ENCODE assay signal across 9 mouse cellular contexts in genomic region chr16:87405001-87405400, GRCm38 (mm10). TPM values are rescaled to one million over a fixed set of nuclear protein-coding genes. Genes with fewer than 3 reads are reported as not detected.
DNase-seq lines count a peak whose midpoint lies in the region; ATAC-seq and TF ChIP-seq lines count a peak whose summit lies in the region.
"Had no signal": no experiment of that assay in that cellular context is flagged by ENCODE, and none has a peak within 500 bp of the region (broad histone marks: within the 10 kb centered on the region; RNA-seq: fewer than 3 reads in every experiment).

No protein-coding gene starts in this region.

- H3K9ac ChIP-seq in intestine, embryonic 15.5 days = no peak overlapping the region
- H3K9ac ChIP-seq in forebrain, embryonic 15.5 days (replicated peaks) = no peak overlapping the region
- H3K9ac ChIP-seq: neural tube, embryonic 13.5 days had no signal

- peak; percentile 45 for ATAC-seq in G1E (ENCODE audit: extremely low read depth, insufficient number of reproducible peaks, low FRiP score, poor library complexity, severe bottlenecking)
- peak; percentile 68; the same call in 1 of the 2 replicates for ATAC-seq in intestine, embryonic 15.5 days
- ATAC-seq in megakaryocyte progenitor cell, adult 5-6 weeks (replicated peaks; ENCODE audit: poor library complexity) = peak; percentile 99
- no peak for ATAC-seq in forebrain, embryonic 15.5 days (replicated peaks)

- TF ChIP-seq CTCF in G1E (IDR thresholded peaks at IDR 0.05; ENCODE audit: low read depth, low read length) = no peak

- no peak overlapping the region for H3K4me2 ChIP-seq in intestine, embryonic 15.5 days (replicated peaks)
- no peak overlapping the region for H3K4me2 ChIP-seq in forebrain, embryonic 15.5 days (replicated peaks)
- H3K4me2 ChIP-seq: neural tube, embryonic 13.5 days had no signal

- H3K27me3 ChIP-seq in heart, embryonic 10.5 days (ENCODE audit: insufficient read depth, poor library complexity, severe bottlenecking) = no peaks in the 10 kb centered on the region
- no peaks in the 10 kb centered on the region for H3K27me3 ChIP-seq in G1E (ENCODE audit: insufficient read depth, low read length)
- H3K27me3 ChIP-seq in intestine, embryonic 15.5 days (replicated peaks) = no peaks in the 10 kb centered on the region
- no peaks in the 10 kb centered on the region for H3K27me3 ChIP-seq in forebrain, embryonic 15.5 days
- H3K27me3 ChIP-seq: neural tube, embryonic 13.5 days had no signal

- no peak overlapping the region for H3K27ac ChIP-seq in heart, embryonic 10.5 days
- H3K27ac ChIP-seq in intestine, embryonic 15.5 days = no peak overlapping the region
- H3K27ac ChIP-seq in forebrain, embryonic 15.5 days (replicated peaks) = no peak overlapping the region
- H3K27ac ChIP-seq: neural tube, embryonic 13.5 days had no signal

- no peaks in the 10 kb centered on the region for H3K9me3 ChIP-seq in heart, embryonic 10.5 days
- H3K9me3 ChIP-seq in G1E (replicated peaks) = no peaks in the 10 kb centered on the region
- no peaks in the 10 kb centered on the region for H3K9me3 ChIP-seq in intestine, embryonic 15.5 days
- H3K9me3 ChIP-seq in forebrain, embryonic 15.5 days = no peaks in the 10 kb centered on the region
- H3K9me3 ChIP-seq: neural tube, embryonic 13.5 days had no signal

- peaks cover 91% of the 10 kb centered on the region for H3K36me3 ChIP-seq in heart, embryonic 10.5 days
- peaks cover 93% of the 10 kb centered on the region for H3K36me3 ChIP-seq in G1E (replicated peaks)
- H3K36me3 ChIP-seq in intestine, embryonic 15.5 days = peaks cover 20% of the 10 kb centered on the region
- H3K36me3 ChIP-seq in forebrain, embryonic 15.5 days = peaks cover 80% of the 10 kb centered on the region

- peak; percentile 82 for DNase-seq in heart, adult 11 months
- DNase-seq in heart, embryonic 10.5 days (ENCODE audit: low spot score) = no peak
- no peak for DNase-seq in G1E (ENCODE audit: low spot score)
- DNase-seq in right cerebral cortex, postnatal 4 days = no peak
- DNase-seq in layer of hippocampus, postnatal 10 days (ENCODE audit: low spot score in 2 of 2) = no peak

- WGBS in heart, embryonic 10.5 days = 82% methylated on average over 3 of the region's 3 CpGs
- WGBS in intestine, embryonic 15.5 days = 85% methylated on average over 3 of the region's 3 CpGs
- WGBS in forebrain, embryonic 15.5 days = 87% methylated on average over 3 of the region's 3 CpGs

- H3K4me3 ChIP-seq in heart, embryonic 10.5 days = no peak overlapping the region
- H3K4me3 ChIP-seq in G1E (ENCODE audit: low read depth, low read length) = no peak overlapping the region
- no peak overlapping the region for H3K4me3 ChIP-seq in intestine, embryonic 15.5 days (replicated peaks)
- H3K4me3 ChIP-seq in forebrain, embryonic 15.5 days = no peak overlapping the region
- H3K4me3 ChIP-seq: neural tube, embryonic 13.5 days had no signal

- H3K4me1 ChIP-seq in heart, embryonic 10.5 days = no peaks in the 10 kb centered on the region
- H3K4me1 ChIP-seq in G1E (ENCODE audit: insufficient read depth, low read depth, low read length) = peaks cover 7% of the 10 kb centered on the region; the same call in 1 of the 2 replicates
- no peaks in the 10 kb centered on the region for H3K4me1 ChIP-seq in intestine, embryonic 15.5 days (replicated peaks)
- H3K4me1 ChIP-seq in forebrain, embryonic 15.5 days = no peaks in the 10 kb centered on the region
- H3K4me1 ChIP-seq: neural tube, embryonic 13.5 days had no signal

RNA-seq across cellular contexts. Expression of gene Ltn1, which starts 27.4 kb away (rescaled TPM):
- polyA plus RNA-seq in heart, embryonic 10.5 days (2016; fragmentation: Nextera tagmentation; extraction: Ambion mirVana) = 24.9 and 28.9 TPM in 2 replicates
- 34.9 and 40.6 TPM in 2 replicates for total RNA-seq in G1E (2014; fragmentation: Nextera tagmentation)
- total RNA-seq in G1E (2017) = 26.5 and 26.9 TPM in 2 replicates
- polyA plus RNA-seq in G1E (2012) = 2.4 and 3.2 TPM in 2 replicates
- polyA plus RNA-seq in intestine, embryonic 15.5 days (2015; fragmentation: Nextera tagmentation; extraction: Ambion mirVana) = 22.9 and 26.8 TPM in 2 replicates
- 31.2 and 32.7 TPM in 2 replicates for total RNA-seq in megakaryocyte progenitor cell, adult 5-6 weeks (2015)
- 25.7 and 26.8 TPM in 2 replicates for total RNA-seq in megakaryocyte progenitor cell, adult 5-6 weeks (2017)
- total RNA-seq in layer of hippocampus, postnatal 10 days (2021) = 10 to 100 TPM; 44.8 to 45.8 TPM
- 27.2 and 29.9 TPM in 2 replicates for polyA plus RNA-seq in forebrain, embryonic 15.5 days (2015; fragmentation: Nextera tagmentation; extraction: Ambion mirVana)

RNA-seq across cellular contexts. Expression of gene Rwdd2b, which starts 35.4 kb away (rescaled TPM):
- 11.8 and 13.6 TPM in 2 replicates for polyA plus RNA-seq in heart, embryonic 10.5 days (2016; fragmentation: Nextera tagmentation; extraction: Ambion mirVana)
- total RNA-seq in G1E (2014; fragmentation: Nextera tagmentation) (2.6 and 3.0 TPM in 2 replicates), G1E (2017) (9.9 and 12.3 TPM in 2 replicates)
- polyA plus RNA-seq in G1E (2012) = 1.3 and 1.8 TPM in 2 replicates
- 14.2 and 15.3 TPM in 2 replicates for polyA plus RNA-seq in intestine, embryonic 15.5 days (2015; fragmentation: Nextera tagmentation; extraction: Ambion mirVana)
- total RNA-seq in megakaryocyte progenitor cell, adult 5-6 weeks (2015) = 8.4 and 9.8 TPM in 2 replicates
- 14.3 and 22.5 TPM in 2 replicates for total RNA-seq in megakaryocyte progenitor cell, adult 5-6 weeks (2017)
- total RNA-seq in layer of hippocampus, postnatal 10 days (2021) = 10 to 100 TPM; 10.3 to 10.5 TPM
- 10.4 and 11.3 TPM in 2 replicates for polyA plus RNA-seq in forebrain, embryonic 15.5 days (2015; fragmentation: Nextera tagmentation; extraction: Ambion mirVana)

RNA-seq across cellular contexts. Expression of gene Usp16, which starts 49.5 kb away (rescaled TPM):
- 36.2 and 38.6 TPM in 2 replicates for polyA plus RNA-seq in heart, embryonic 10.5 days (2016; fragmentation: Nextera tagmentation; extraction: Ambion mirVana)
- total RNA-seq in G1E (2014; fragmentation: Nextera tagmentation) (85.6 and 86.5 TPM in 2 replicates), G1E (2017) (59.0 and 76.1 TPM in 2 replicates)
- 14.2 and 15.5 TPM in 2 replicates for polyA plus RNA-seq in G1E (2012)
- polyA plus RNA-seq in intestine, embryonic 15.5 days (2015; fragmentation: Nextera tagmentation; extraction: Ambion mirVana) = 35.6 and 41.0 TPM in 2 replicates
- total RNA-seq in megakaryocyte progenitor cell, adult 5-6 weeks (2015) = 86.5 and 92.9 TPM in 2 replicates
- 96.9 and 121 TPM in 2 replicates for total RNA-seq in megakaryocyte progenitor cell, adult 5-6 weeks (2017)
- total RNA-seq in layer of hippocampus, postnatal 10 days (2021) = 10 to 100 TPM; 52.9 to 55.9 TPM
- 48.5 and 51.6 TPM in 2 replicates for polyA plus RNA-seq in forebrain, embryonic 15.5 days (2015; fragmentation: Nextera tagmentation; extraction: Ambion mirVana)

RNA-seq across cellular contexts. Expression of gene N6amt1, which starts 51.0 kb away (rescaled TPM):
- polyA plus RNA-seq in heart, embryonic 10.5 days (2016; fragmentation: Nextera tagmentation; extraction: Ambion mirVana) = 21.9 and 22.6 TPM in 2 replicates
- 29.2 and 32.9 TPM in 2 replicates for total RNA-seq in G1E (2014; fragmentation: Nextera tagmentation)
- total RNA-seq in G1E (2017) = 12.4 and 13.0 TPM in 2 replicates
- polyA plus RNA-seq in G1E (2012) = 7.3 and 7.6 TPM in 2 replicates
- polyA plus RNA-seq in intestine, embryonic 15.5 days (2015; fragmentation: Nextera tagmentation; extraction: Ambion mirVana) = 20.0 and 22.5 TPM in 2 replicates
- 13.8 and 18.7 TPM in 2 replicates for total RNA-seq in megakaryocyte progenitor cell, adult 5-6 weeks (2015)
- total RNA-seq in megakaryocyte progenitor cell, adult 5-6 weeks (2017) = 11.8 and 12.0 TPM in 2 replicates
- 10 to 100 TPM; 16.7 to 17.0 TPM for total RNA-seq in layer of hippocampus, postnatal 10 days (2021)
- 16.2 and 16.3 TPM in 2 replicates for polyA plus RNA-seq in forebrain, embryonic 15.5 days (2015; fragmentation: Nextera tagmentation; extraction: Ambion mirVana)
